Mouse (Mus musculus) hindbrain, embryonic 14.5 days (tissue): ENCODE data around the gene Sema4g. TPM values are rescaled to one million over a fixed set of nuclear protein-coding genes. Genes with fewer than 3 reads are reported as not detected.

Experiments used
- ATAC-seq: fragments of 200-750 bp; cut with Nextera tagmentation; 2 replicates; pipeline ENCODE4 v1.8.0; 2017; ENCODE audit warnings: moderate number of reproducible peaks, mild to moderate bottlenecking, moderate TSS enrichment, moderate library complexity; ENCODE audit not compliant: low FRiP score
- DNase-seq: peaks from one replicate; pipeline ENCODE4 v3.0.0-alpha.2; 2015; ENCODE audit warnings: low spot score
- H3K27ac ChIP-seq: fragments of 300-500 bp; sonication (generic); 2 replicates; pipeline ENCODE4 v1.5.1; 2014; ENCODE audit warnings: mild to moderate bottlenecking, moderate library complexity
- H3K27me3 ChIP-seq: fragments of 300-500 bp; sonication (generic); 2 replicates; pipeline ENCODE4 v1.6.1; 2014; ENCODE audit warnings: mild to moderate bottlenecking, low read length, mixed read lengths; ENCODE audit not compliant: control insufficient read depth, insufficient read depth
- H3K36me3 ChIP-seq: fragments of 300-500 bp; sonication (generic); replicated peaks from 2 replicates; pipeline ENCODE4 v1.6.1; 2014; ENCODE audit not compliant: control insufficient read depth, insufficient read depth
- H3K4me1 ChIP-seq: fragments of 300-500 bp; sonication (generic); replicated peaks from 2 replicates; pipeline ENCODE4 v1.6.1; 2014; ENCODE audit warnings: antibody characterized with exemption, low read length, mixed read lengths; ENCODE audit not compliant: control insufficient read depth, insufficient read depth
- H3K4me2 ChIP-seq: fragments of 300-500 bp; sonication (generic); replicated peaks from 2 replicates; pipeline ENCODE4 v1.6.1; 2014; ENCODE audit warnings: mild to moderate bottlenecking, moderate library complexity
- H3K4me3 ChIP-seq: fragments of 300-500 bp; sonication (generic); replicated peaks from 2 replicates; pipeline ENCODE4 v1.5.1; 2014; ENCODE audit warnings: mild to moderate bottlenecking, low read length
- H3K9ac ChIP-seq: fragments of 300-500 bp; sonication (generic); 2 replicates; pipeline ENCODE4 v1.6.1; 2014
- H3K9me3 ChIP-seq: fragments of 300-500 bp; sonication (generic); 2 replicates; pipeline ENCODE4 v1.6.1; 2016; ENCODE audit warnings: low read length; ENCODE audit not compliant: control insufficient read depth
- WGBS: fragments of 180-500 bp; shearing (Covaris S2); extraction: QIAGEN DNeasy Blood & Tissue Kit; methylation state at CpG from one replicate; pipeline ENCODE4 v1.1.7; 2014; 5-methylcytosine and 5-hydroxymethylcytosine counted together
- polyA plus RNA-seq: library from polyadenylated mRNA; unstranded; fragments of >200 nt; fragmentation: Nextera tagmentation; extraction: Ambion mirVana; gene quantifications from 2 replicates; pipeline ENCODE4 v1.2.1, GENCODE M21; 2014

The Sema4g gene
- polyA plus RNA-seq, 1 experiment from 2014 or later = 19.5 TPM

DNA sequence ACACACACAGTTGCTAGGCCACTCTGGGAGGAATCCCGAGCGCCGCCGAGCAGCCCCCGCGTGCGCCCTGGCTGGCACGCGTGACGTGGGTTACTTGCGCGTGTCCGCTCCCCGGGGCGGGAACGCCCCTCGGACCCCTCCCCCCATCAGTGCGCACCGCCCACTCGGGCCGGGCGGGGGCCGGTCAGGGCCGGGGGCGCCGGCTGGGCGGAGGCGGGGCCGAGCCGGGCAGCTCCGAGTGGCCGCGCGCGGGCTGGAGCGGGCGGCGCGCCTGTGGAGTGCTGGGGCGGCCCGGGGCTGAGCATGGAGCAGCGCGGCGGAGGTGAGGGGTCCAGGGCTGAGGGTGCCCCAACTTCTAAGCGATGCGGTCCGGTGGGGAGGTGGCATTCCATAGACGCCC, 29.0 kb downstream of the Sema4g start:
- under 1% methylated on average over 46 of the region's 48 CpGs for WGBS
- H3K27ac ChIP-seq = peak overlapping the region; percentile 95

DNA sequence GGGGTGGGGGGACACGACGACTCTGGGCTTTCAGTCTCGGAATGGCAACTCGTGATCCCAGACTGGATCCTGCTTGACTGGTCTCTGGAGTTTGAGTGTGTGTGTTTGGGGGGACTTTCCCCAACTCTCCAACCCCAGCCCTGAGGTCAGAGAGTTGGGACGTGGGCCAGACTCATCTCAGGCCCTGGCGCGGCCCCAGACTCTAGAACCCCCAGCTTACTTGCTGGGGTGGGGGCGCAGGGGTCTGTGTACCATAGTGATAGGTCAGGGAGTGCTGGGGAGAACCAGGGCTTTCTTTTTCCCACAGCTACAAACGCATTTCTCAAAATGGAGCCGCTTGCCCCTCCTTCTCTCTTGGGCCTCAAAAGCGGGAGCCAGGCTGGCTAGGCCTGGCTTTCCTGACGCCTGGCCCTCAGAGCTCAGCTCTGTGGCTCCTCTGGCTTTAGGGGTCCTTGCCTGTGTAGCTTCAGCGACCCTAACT, 29.5 kb downstream of the Sema4g start:
- Histone ChIP-seq H3K27me3 (no peaks in the 10 kb centered on the region), H3K9ac (peak overlapping the region; percentile 66), H3K4me2 (peak overlapping the region; percentile 74), H3K27ac (peak overlapping the region; percentile 95), H3K36me3 (peaks cover 3% of the 10 kb centered on the region), H3K4me3 (peak overlapping the region; percentile 52), H3K4me1 (peaks cover 42% of the 10 kb centered on the region), H3K9me3 (no peaks in the 10 kb centered on the region)
- WGBS = under 1% methylated on average over 13 of the region's 13 CpGs
- ATAC-seq = no peak; the same call in 1 of the 2 replicates
- no peak for DNase-seq

More for the DNA sequence above, 29.0 kb downstream of the Sema4g start:
- DNase-seq = peak; percentile 83
- peak; percentile 67 for ATAC-seq
- Histone ChIP-seq H3K4me3 (peak overlapping the region; percentile 52), H3K9me3 (no peaks in the 10 kb centered on the region), H3K36me3 (no peaks in the 10 kb centered on the region; the same call in 1 of the 2 replicates), H3K4me1 (peaks cover 42% of the 10 kb centered on the region), H3K4me2 (peak overlapping the region; percentile 74), H3K9ac (peak overlapping the region; percentile 66), H3K27me3 (no peaks in the 10 kb centered on the region)

DNA sequence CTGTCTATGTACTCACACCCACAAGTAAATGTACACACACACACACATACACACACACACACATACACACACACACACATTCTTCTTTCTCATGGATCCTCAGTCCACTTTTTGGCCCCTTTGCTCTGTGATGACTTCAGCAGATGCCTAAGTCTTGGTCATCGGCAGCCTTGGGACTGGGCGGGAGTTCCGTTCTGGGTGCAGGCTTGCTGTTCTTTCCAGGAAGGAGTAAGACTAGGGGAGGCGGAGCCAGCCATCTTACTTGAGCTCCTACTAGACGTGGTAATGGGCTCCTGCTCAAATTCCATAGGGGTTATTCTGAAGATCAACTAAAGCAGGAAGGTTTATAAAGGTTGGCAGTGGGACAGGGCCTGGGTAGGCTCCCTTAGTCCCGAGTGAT, 31.4 kb downstream of the Sema4g start:
- Histone ChIP-seq H3K4me3 (no peak overlapping the region), H3K27me3 (no peaks in the 10 kb centered on the region), H3K36me3 (peaks cover 17% of the 10 kb centered on the region), H3K9ac (no peak overlapping the region), H3K4me1 (peaks cover 38% of the 10 kb centered on the region), H3K27ac (no peak overlapping the region), H3K9me3 (no peaks in the 10 kb centered on the region), H3K4me2 (no peak overlapping the region)
- WGBS = 72% methylated on average over 6 of the region's 6 CpGs
- ATAC-seq (no peak), DNase-seq (no peak)

DNA sequence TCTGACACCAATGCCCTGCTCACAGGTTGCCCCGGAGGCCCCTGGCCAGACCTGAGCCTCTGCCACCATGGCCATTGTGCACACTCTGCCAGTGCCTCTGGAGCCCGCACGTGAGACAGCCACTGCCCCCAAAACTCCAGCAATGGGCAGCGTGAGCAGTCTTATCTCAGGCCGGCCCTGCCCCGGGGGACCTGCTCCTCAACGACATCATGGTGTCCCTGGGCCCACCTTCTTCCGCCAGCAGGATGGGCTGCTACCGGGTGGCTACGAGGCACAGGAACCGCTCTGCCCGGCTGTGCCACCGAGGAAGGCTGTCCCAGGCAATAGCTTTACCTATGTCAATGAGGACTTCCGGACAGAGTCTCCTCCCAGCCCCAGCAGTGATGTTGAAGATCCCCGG, 32.5 kb downstream of the Sema4g start:
- H3K4me2 ChIP-seq = no peak overlapping the region
- no peak for ATAC-seq

DNA sequence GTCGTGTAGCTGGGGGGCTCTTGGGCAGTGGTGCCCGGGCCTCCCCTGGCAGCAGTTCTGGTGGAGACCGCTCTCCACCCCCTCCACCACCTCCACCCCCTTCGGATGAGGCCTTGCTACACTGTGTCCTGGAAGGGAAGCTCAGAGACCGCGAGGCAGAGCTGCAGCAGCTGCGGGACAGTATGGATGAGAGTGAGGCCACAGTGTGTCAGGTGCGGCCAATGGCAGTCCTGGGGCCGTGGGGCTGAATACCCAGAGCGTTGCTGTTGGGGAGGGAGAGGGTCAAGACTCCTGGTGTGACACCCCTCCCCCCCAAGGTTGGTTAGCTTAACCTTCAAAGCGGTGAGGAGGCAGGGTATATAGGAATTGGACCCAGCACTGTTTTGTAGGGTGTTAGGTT, 35.1 kb downstream of the Sema4g start:
- Histone ChIP-seq H3K27me3 (no peaks in the 10 kb centered on the region), H3K9me3 (no peaks in the 10 kb centered on the region), H3K4me2 (no peak overlapping the region), H3K9ac (no peak overlapping the region), H3K27ac (no peak overlapping the region), H3K4me1 (peaks cover 15% of the 10 kb centered on the region; the same call in 1 of the 2 replicates), H3K36me3 (peaks cover 50% of the 10 kb centered on the region), H3K4me3 (no peak overlapping the region)
- ATAC-seq (0 out of 2 replicates have a peak, but pooled peaks have one; percentile 29), DNase-seq (no peak)
- 78% methylated on average over 10 of the region's 11 CpGs for WGBS

More for the DNA sequence above, 32.5 kb downstream of the Sema4g start:
- WGBS = 87% methylated on average over 15 of the region's 15 CpGs
- Histone ChIP-seq H3K9me3 (no peaks in the 10 kb centered on the region), H3K27me3 (no peaks in the 10 kb centered on the region), H3K4me3 (no peak overlapping the region), H3K36me3 (peaks cover 28% of the 10 kb centered on the region), H3K4me1 (peaks cover 28% of the 10 kb centered on the region), H3K27ac (no peak overlapping the region), H3K9ac (no peak overlapping the region)
- DNase-seq = no peak

DNA sequence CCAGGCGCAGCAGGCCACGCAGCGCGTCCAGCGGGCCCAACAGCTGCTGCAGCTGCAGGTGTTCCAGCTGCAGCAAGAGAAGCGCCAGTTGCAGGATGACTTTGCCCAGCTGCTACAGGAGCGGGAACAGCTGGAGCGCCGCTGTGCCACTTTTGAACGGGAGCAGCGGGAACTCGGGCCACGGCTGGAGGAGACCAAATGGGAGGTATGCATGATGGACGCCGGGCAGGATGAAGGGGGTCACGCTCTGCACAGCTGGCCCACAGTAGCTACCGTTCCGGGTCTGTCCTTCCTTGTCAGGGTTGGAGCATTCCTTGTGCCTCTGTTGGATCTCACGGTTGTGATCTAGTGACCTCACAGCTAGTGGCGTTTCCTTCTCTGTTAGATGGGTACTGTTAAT, 35.9 kb downstream of the Sema4g start:
- H3K4me3 ChIP-seq = no peak overlapping the region
- H3K27me3 ChIP-seq = no peaks in the 10 kb centered on the region
- DNase-seq = no peak
- H3K9me3 ChIP-seq = no peaks in the 10 kb centered on the region
- no peak overlapping the region for H3K4me2 ChIP-seq
- ATAC-seq = no peak
- peaks cover 14% of the 10 kb centered on the region; the same call in 1 of the 2 replicates for H3K4me1 ChIP-seq
- 82% methylated on average over 20 of the region's 20 CpGs for WGBS
- peaks cover 50% of the 10 kb centered on the region for H3K36me3 ChIP-seq
- H3K9ac ChIP-seq = no peak overlapping the region
- no peak overlapping the region for H3K27ac ChIP-seq

DNA sequence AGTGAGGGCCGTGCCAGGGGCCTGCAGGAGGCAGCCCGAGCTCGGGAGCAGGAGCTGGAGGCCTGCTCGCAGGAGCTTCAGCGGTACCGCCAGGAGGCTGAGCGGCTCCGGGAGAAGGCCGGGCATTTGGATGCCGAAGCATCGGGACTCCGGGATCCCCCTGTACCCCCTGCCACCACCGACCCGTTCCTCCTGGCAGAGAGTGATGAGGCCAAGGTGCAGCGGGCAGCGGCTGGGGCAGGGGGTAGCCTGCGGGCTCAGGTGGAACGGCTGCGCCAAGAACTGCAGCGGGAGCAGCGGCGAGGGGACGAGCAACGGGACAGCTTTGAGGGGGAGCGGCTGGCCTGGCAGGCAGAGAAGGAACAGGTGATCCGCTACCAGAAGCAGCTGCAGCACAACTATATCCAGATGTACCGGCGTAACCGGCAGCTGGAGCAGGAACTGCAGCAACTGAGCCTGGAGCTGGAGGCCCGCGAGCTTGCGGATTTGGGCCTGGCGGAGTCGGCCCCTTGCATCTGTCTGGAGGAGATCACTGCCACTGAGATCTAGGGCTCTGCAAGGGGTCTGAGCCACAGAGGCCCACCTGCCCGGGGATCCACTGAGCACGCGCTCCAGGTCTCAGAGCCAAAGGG, 37.2 kb downstream of the Sema4g start:
- DNase-seq (no peak), ATAC-seq (no peak)
- Histone ChIP-seq H3K27ac (no peak overlapping the region), H3K4me2 (no peak overlapping the region), H3K27me3 (no peaks in the 10 kb centered on the region), H3K9me3 (no peaks in the 10 kb centered on the region), H3K4me1 (0 out of 2 replicates have a peak, but pooled peaks cover 5% of the 10 kb centered on the region), H3K4me3 (no peak overlapping the region), H3K9ac (no peak overlapping the region), H3K36me3 (peaks cover 50% of the 10 kb centered on the region)
- WGBS = 93% methylated on average over 37 of the region's 37 CpGs

DNA sequence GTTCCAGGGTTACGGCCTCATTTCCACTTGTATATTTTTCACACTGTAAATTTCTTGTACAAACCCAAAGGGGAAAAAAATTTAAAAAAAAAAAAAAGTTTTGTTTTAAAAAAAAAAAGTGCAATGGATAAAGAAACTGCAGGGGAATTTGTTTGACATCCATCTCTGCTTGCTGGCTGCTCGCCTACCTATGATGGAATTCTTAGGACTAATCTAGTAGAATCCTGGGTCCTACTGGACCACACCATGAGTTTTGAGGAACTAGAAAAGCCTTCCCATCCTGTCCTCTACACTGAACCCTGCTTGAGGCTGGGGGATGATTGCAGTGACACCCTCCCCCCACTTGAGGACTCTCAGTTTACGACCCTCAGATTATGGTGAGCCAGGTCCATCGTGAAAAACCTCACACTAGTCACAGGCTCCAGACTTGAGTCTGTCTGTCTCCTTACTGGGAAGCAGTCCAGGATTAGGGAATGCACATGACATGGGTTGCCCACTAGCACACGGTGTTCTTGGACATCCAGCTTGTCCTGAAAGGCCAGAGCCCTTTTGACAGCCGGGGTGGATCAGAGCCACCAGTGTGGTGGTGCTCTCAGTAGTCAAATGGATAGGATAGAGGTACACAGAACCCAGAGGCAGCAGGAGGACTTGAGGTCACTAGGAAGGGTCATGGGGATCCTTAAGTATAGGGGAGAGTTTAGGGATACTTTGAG, 38.2 kb downstream of the Sema4g start:
- Histone ChIP-seq H3K4me1 (no peaks in the 10 kb centered on the region), H3K27ac (no peak overlapping the region), H3K4me3 (no peak overlapping the region), H3K27me3 (no peaks in the 10 kb centered on the region), H3K9ac (no peak overlapping the region), H3K36me3 (peaks cover 50% of the 10 kb centered on the region), H3K9me3 (no peaks in the 10 kb centered on the region), H3K4me2 (no peak overlapping the region)
- 87% methylated on average over 6 of the region's 6 CpGs for WGBS
- ATAC-seq = no peak
- DNase-seq = no peak

DNA sequence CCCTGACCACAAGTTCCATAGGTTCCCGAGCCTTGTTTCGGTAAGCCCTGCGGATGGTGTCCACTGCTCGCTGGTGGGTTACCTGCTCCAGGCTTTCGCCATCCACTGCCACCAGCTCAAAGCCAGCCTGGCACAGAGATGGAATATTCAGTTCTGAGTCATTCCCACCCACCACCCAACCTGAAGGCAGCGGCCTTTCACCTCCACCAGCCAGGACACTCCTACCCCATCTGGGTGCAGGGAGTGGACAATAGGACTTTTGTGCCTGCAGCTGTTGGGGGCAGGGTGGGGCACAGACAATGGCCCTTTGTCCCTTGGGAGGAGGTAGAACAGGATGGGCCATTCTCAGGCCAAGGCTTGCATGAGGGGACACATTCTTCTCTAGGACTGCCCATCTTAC, 38.9 kb downstream of the Sema4g start:
- Histone ChIP-seq H3K9me3 (no peaks in the 10 kb centered on the region), H3K27ac (no peak overlapping the region), H3K27me3 (no peaks in the 10 kb centered on the region), H3K4me1 (no peaks in the 10 kb centered on the region), H3K4me3 (no peak overlapping the region), H3K36me3 (peaks cover 50% of the 10 kb centered on the region), H3K9ac (no peak overlapping the region), H3K4me2 (no peak overlapping the region)
- DNase-seq = no peak
- WGBS = 70% methylated on average over 6 of the region's 6 CpGs
- ATAC-seq = no peak
